Mouse (Mus musculus) heart, postnatal 14 days (tissue): ENCODE results near the gene Abcc2. TPM values are rescaled to one million over a fixed set of nuclear protein-coding genes. Genes with fewer than 3 reads are reported as not detected.

Experiments
- DNase-seq, 2 experiments: peaks; one replicate each; pipeline ENCODE4 v3.0.0; 2021 to 2022
- intact Hi-C: fragments of 180-260 bp; cut with DNase I; formaldehyde crosslinking; loops from one replicate; pipeline ENCODE4 v1.15.1; 2025
- total RNA-seq, 2 experiments: library from RNA; stranded (reverse); gene quantifications; 2 replicates each; pipeline ENCODE4 v1.2.3; 2021

Abcc2 gene
- total RNA-seq, 2 experiments from 2014 or later: not detected

DNA sequence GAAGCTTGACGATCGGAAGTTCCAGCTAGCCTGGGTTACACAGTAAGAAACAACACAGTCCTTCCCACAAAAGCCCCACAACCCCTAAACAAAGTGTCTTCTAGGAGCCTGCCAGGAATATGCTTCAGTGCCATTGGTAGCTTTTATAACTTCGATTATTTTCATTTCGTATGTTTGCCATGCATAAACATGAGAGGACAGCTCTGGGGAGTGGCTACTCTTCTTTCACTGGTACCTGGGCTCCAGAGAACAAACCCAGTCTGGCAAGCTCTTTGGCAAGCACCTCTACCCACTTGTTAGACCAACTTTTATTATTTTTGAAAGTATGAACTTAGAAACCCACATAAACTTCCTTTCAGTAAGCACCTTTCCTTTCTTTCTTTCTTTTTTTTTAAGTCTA, 5.4 kb upstream of the Abcc2 start:
- intact Hi-C loops: no loop called here
- no peak for DNase-seq

DNA sequence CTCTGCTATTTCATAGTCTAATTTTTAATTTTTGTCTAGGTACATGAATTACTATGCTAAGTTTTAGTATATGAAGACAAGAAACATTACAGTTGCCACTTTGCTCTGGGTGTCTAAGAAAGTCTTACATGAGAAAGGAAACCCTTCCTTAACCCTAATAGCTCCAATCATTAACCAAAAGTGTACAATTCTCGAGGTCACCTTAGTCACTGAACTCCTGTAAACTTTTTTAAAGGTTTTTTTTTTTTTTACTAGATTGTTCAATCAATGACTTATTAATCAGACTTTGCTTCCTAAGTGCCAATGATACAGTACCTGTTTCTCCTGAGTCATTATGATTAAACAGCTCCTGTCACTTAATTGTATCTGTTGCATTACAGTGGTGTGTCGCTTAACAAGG, 4.7 kb upstream of the Abcc2 start:
- no peak for DNase-seq
- intact Hi-C loops: no loop called here

DNA sequence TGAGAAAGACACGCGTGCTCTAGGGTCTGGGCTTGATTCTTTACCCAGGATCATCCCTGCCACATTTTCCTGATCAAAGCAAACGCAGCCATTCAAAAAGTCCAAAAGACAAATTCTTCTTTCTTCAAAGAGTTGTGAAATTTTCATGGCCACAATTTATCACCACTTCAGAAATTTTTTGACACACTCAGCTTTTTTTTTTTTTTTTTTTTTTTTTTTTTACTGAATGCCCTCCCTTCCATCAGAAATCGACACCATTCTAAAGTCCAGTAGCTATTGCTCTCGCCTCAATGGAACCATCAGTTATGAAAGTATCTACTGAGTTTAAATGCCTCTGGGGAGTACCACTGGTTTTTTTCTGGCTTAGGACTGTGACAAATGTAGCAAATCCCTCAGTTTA, 1.6 kb upstream of the Abcc2 start:
- no peak for DNase-seq
- intact Hi-C loops: no loop called here

DNA sequence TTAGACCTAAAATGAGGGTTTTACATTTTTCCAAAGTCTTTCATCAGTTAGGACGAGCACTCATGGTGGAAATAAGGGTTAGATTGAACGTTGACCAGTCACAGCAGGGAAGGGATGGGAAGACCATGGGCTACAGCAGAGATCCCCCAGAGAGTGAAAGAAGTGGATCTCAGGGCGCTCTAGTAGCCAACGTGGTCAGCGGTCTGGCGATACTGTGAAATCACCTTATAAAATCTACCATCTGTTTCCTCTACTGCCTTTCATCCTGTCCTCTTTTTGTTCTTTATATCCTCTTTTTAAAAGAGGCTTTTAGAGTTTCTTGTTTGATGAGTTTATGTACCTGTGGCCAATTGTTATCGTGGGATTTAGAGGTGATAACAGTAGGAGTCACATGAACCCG, 2.8 kb downstream of the Abcc2 start:
- intact Hi-C loops: no loop called here
- no peak for DNase-seq

DNA sequence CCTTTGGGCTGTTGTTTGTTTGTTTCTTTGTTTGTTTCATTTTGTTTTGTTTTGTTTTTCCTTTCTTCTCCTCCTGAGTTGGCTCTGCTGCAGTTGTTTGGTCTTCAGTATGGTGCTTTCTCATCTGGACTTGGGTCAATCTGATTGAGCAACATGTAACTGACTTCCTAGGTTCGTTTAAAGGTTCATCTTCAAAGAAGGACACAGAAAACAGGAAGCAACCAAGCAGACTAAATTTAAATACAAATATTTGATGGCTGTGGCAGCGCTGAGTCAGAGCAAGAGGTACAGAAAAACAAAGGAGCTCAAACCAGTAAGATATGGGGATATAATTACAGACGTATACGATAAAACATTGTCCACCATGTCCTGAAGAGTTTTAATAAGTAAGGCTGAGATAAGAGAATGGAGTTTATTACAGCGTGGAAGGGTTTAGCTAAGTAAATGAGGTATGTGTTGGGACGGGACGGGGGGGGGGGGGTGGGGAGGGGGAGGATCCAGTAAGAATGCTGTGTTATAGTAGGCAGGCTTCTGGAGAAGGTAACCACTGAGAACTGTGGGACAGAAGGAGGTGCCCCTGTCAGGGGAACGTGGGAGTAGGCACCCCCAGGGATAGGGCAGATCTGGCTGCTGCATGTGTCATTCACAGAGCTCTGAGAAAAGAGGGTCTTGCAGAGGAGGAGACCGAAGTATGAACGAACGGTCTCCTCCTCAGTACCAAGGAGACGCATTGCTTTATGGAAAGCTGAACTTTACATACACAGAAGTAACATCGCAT, 4.4 kb downstream of the Abcc2 start:
- DNase-seq: no peak
- intact Hi-C loops: no loop called here

DNA sequence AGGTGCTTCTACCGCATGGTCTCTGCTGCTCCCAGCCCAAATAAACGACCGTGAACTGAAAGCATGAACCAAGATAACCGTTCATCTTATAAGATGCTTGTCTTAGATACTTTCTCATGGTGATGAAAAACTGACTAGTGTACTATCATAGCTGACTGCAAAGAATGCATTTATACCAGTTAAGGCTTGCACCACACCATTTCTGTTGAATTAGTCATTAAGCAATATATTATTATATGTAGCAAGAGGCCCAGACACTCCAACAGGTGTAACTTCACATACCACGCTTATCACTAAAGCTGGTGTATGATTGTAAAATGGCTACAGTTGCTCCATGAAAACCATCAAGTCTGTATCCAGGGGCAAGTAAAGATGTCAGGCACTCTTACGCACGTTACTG, 7.8 kb downstream of the Abcc2 start:
- intact Hi-C loops: no loop called here
- DNase-seq: no peak

DNA sequence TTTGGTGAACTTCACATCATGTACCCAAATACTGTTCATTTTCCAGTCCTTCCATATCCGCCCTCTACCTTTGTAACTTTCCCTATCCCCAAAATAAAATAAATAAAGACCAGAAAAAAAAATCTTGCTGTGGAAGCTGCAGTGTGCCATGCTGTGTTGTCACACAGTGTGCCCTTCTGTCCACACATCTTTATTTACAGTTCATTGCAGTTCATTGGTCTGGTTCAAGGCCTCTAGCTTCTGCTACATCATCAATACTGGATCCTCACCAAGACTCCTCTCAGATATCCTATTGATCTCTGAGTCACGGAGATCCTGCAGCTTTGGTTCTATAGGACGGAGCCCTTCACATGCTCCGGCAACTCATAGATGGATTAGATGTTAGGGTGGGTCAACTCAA, 10.5 kb downstream of the Abcc2 start:
- no peak for DNase-seq
- intact Hi-C loops: no loop called here

DNA sequence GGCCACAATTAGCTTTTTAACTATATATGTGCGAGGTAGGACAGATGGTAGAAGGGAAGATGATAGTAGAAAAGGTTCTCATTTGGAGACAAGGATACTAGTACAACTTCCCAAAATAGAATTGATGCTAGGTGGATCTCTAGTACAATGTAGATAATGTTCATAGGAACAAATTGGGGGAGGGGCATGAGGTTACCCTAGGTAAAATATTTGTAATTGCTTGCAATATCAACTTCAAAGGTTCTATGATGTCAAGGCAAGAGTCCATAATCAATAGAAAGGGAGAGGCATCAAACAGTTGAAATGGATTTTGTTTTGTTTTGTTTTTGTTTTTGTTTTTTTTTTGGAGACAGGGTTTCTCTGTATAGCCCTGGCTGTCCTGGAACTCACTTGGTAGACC, 12.0 kb downstream of the Abcc2 start:
- no peak for DNase-seq
- intact Hi-C loops: no loop called here

DNA sequence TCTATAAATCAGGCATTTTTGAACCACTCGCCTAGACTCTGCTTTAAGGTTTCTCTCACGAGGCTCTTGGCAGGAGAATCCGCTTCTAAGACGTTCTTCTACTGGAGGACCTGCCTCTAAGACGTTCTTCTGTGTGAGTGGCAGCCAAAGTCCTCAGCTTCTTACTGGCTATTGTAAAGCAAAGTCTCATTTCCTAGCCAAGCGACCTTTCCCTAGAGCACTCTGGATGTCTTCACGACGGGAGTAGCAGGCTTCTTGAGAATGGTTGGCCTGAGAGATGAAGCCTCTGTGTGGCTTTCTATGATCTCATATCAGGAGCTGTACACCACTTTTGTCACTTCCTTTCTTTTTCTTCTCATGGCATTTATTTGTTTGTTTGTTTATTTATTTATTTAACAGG, 13.5 kb downstream of the Abcc2 start:
- intact Hi-C loops: no loop called here
- no peak for DNase-seq

DNA sequence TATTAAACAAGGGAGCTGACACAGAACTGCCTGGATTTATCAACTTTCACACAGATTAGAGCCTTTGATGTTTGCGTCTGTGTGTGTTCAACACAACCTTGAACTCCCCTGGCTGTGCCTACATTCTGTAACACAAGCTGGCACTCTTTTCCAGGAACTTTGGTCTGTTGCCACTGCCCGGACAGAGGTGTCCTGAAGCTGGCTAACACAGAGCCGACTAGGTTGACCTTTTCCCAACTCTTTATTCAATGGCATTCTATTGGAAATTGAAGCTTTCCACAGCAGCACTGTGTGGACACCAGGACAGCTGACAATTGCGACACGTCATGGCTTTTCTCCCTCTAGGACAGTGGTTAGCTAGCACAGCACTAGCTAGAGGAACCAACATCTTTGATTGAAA, 15.2 kb downstream of the Abcc2 start:
- peak in 1 of 2 experiments; percentile 11 for DNase-seq
- intact Hi-C loops: no loop called here

DNA sequence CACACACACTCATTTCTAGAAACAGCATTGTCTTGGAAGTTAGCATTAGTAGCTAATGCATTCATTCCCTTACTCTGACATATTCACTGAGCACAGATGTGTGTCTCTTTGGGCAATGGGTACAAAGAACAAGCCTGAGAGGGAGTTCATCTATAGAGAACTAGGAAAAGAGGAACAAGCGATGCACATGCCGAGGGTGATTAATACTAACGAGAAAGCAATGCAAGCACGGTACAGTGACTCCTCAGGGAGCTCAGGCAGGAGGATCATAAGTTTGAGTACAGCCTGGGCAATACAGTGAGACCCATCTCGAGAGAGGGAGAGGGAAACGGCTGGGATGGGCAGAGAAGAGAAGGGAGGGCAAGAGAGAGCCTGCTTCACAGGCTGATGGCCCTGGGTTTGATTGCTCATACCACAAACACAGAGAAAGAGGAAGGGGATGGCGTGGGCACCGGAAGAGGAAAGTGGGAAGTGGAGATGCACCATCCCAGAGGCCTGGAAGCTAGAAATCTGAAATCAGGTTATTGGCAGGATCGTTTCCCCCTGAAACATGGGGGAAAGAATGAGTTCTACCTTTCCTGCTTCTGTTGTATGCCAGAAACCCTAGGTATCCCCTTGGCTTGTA, 19.5 kb downstream of the Abcc2 start:
- no peak for DNase-seq
- intact Hi-C loops: no loop called here

DNA sequence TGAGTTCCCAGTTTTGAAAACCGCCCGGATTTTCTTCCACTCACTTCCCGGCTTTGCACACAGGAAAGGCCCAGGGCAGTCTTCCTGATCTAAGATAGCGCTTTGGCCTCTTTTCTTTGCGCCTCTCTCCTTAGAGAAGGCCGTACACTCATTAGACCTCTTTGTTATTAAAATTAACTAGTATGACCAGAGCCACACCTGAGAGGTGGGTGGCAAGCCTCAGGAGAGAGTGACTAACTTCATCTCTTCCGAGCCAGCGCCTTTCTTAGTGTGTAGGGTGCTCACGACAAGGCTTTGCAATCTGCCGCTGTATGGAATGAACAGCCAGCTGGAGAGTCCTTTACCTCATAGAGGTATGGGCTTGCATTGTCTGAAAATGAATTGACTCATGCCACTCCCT, 21.9 kb downstream of the Abcc2 start:
- no peak for DNase-seq
- intact Hi-C loops: no loop called here

DNA sequence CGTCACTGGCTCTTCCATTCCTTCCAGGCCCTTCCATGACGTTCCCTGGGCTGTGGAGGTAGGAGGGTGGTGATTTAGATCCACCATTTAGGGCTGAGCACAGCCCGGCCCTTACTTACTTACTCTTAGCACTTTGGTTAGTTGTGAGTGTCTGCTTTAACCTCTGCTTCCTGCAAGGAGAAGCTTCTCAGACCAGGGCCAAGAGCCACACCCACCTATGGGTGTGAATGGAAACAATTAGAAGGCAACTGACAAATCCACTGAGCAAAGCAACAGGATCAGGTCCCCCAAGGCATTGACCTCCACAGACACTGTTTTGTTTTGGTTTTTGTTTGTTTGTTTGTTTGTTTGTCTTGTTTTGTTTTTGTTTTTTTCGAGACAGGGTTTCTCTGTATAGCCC, 27.3 kb downstream of the Abcc2 start:
- intact Hi-C loops: no loop called here
- DNase-seq: no peak

DNA sequence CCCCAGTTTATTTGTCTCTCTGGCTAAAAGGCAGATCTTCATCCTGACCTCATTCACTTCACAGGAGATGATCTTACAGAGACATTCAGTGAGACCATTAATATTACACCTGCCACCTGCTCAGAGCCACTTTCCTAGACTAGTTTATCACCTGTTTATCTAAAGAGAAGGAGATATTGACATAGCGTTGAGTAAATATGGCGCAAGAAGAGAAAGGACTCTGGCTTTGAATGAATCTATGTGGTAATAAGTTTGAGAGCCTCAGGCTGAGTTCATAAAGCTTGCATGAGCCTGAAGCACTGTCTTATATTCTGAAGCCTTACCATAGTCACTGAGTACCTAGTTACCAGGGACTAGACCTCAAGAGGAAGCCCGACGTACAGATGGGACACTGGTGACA, 29.4 kb downstream of the Abcc2 start:
- intact Hi-C loops: no loop called here
- DNase-seq: no peak

DNA sequence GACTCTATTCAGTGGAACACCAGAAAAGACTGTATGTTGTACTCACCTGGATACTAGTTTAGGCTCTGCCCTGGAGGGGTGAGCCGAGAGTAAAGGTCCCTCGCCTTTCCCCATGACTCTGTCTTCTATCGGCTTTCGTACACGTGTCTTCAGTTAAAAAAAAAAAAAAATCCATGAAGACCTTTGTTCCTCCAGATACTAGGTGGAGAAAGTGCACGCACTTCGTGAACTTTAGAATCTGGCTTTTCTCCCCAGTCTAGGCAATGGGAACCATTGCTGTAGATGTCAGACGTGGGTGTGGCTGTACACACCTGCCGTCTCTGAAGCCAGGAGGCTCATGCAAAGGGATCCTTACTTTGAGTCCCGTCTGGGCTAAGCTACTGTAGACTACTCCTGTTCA, 31.3 kb downstream of the Abcc2 start:
- DNase-seq: no peak
- intact Hi-C loops: no loop called here

DNA sequence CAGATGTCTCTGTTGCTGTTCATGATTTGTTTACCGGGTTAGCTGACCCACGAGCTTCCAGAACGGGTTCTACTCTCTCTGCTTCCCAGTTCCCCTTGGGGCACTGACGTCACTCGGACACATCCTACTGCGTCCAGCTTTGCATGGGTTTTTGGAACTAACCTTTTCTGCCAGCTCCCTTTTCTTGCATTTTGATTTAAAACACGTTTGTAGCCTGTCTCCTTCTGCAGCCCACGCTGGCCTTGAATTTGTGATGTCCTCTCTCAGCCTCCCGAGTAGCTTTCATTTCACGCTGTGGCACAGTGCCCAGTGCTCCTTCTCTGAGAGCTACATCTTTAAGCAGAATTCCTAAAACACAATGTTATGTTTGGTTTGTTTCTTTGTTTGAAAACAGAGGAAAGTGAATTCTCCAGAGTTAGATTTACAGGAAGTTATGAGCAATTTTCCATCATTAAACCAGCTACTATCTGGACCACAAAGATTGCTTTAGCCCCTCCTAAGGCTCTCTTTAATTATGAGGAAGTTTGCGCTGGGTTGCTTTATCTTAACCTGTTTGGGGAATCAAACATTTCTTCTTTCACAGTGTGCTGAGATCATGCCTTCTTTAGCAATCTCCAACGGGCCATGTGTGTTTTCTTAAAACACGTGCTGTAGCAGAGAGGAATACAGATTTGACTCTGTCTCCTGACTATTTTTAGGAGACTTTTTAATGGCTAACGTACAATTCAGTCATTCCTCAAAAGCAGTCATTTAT, 33.8 kb downstream of the Abcc2 start:
- intact Hi-C loops: no loop called here

DNA sequence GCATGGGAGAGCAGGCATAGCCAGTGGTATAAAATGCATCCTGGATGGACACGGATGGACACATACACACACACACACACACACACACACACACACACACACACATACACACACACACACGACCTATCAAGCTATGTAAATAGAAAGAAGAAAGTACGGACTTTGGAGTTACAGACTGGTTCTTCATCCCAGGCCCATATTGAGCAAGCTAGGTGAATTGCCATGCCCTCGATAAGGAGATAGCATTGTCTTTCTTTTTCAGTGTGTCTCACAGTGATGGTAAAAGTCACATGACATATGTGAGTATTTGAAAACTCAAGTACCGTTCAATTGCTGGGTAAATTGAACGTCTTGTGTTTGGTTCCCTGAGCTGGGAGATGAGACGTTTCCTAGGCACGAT, 44.9 kb downstream of the Abcc2 start:
- intact Hi-C loops: no loop called here

More for the DNA sequence above, 33.8 kb downstream of the Abcc2 start:
- DNase-seq: peak; percentile 4 to 6

DNA sequence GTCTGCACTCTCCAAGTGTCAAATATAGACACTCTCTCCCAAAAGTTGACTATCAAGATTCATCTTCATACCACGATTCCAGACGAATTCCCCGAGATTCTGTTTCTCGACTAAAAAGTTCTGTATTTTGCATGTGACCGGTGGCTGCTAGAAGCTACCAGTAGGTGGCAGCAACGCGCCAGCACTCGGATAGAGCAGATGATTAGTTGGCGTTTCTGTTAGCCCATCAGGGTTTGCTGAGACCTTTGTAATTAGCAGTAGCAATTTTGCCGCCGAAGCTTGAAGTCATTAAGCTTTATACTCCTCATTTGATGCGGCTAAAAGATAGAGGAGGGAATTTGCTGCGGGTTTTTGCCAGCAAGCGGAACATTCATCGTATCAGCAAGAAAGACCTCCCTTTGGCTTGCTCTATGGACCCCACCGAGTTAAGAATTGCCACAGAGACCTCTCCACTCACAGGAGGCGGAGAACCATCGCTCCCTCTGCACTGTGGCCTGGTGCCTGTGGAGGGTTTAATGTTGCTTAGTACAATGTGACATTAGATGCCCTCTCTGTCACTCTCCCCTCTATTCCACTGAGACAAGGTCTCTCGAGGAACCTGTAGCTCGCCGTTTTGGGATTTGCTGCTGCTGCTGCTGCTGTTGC, 50.6 kb downstream of the Abcc2 start:
- peak; percentile 75 to 84 for DNase-seq
- intact Hi-C loops: loop anchor here (1.0 to 2.0 kb wide), 3 partner anchors 74 to 127 kb away; partner anchors contain the start of gene Dnmbp

More for the DNA sequence above, 44.9 kb downstream of the Abcc2 start:
- no peak for DNase-seq

DNA sequence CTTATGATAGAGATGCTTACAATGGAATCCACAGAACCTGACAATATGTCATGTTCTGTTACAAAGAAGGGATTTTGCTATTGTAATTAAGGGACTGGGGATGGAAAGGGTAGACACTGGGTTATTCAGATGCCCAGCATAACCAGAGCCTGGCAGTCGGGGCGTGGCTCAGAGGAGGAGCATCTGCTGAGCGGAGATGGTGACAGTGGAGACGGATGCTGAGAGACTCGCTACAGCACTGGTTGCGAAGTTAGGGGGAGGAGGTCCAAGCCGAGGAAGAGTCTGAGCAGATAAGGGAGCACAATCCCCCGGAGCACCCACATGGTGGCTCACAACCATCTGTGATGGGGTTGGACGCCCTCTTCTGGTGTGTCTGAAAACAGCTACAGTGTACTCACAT, 61.2 kb downstream of the Abcc2 start:
- no peak for DNase-seq
- intact Hi-C loops: no loop called here

DNA sequence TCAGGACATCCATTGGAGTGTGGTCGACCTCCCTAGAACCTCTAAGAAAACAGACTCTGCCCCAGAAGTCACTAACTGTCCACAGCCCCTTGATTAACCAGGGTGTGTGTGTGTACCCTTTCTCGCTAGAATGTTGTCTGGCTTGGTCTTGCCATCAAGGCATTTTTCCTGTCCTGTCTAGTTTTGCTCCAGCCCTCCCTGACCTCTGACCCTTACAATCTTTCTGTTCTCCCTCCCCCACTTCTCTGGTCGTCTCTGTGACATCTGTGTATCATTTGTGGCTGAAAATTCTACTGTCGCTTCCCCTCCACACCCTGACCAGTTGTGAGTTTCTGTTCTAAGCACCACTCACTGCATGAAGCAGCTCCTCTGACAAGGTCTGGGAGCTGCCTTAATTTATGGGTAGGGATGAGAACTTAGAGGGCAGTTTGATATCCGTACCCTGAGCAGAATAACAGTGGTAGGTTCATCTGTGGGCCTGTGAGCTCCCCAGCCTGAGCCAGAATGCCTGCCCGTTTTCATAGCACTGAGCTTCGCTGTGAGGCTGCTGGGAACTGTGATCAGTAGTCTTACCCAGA, 63.4 kb downstream of the Abcc2 start:
- no peak for DNase-seq
- intact Hi-C loops: no loop called here

DNA sequence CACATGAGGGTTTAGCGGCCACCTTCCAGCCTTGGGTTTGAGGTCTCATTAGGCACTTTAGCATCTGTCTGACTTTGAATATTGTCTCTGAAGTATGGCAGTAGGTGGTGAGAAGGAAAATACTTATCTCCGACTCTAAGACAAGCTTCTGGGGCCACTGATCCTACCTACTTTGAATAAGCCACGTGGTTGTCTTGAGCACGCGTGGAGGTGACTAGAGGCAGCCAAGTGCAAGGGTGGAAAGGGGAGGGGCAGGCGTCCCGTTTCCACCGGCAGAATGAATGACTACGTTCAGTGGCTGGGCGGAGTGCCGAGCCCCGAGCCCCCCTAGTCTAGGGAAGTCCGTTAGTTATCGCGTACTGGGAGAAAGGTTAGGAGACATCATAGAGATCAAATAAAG, 65.1 kb downstream of the Abcc2 start:
- intact Hi-C loops: no loop called here
- no peak for DNase-seq
